Mouse (Mus musculus) cortical plate, adult 2 months (tissue): ENCODE results near the gene Btg1.

Experiments
- CTCF ChIP-seq: fragments of 200-500 bp; IDR thresholded peaks from 2 replicates; pipeline ENCODE4 v1.5.1; 2011; ENCODE audit warnings: mild to moderate bottlenecking, control low read depth, low read length; ENCODE audit not compliant: insufficient read depth; ENCODE audit errors: extremely low read depth
- POLR2A ChIP-seq: fragments of 200-500 bp; IDR thresholded peaks from 2 replicates; pipeline ENCODE4 v1.6.1; 2011; ENCODE audit warnings: mild to moderate bottlenecking, low read length, control low read depth; ENCODE audit not compliant: insufficient read depth; ENCODE audit errors: extremely low read depth

DNA sequence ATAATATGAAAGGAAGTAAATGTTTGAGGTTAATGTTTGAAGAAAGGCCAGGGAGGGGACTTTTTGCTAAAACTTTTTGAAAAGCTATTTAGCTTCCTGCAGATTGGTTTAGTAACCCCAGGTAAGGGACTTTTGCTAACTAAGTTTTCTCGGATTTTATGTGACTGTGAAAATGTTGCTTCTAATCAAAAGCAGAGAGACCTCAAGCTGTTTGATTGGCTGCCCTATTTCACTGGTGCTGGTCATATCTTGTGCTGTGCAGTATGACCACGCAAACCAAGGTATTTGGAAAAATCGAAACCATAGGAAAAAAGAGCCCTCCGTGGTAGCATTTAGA lies 30.0 kb upstream of the Btg1 start:
- no peak for TF ChIP-seq CTCF
- TF ChIP-seq POLR2A = no peak
